Mouse (Mus musculus) kidney, embryonic 16.5 days (tissue): ENCODE results near the gene Gpr174. TPM values are rescaled to one million over a fixed set of nuclear protein-coding genes. Genes with fewer than 3 reads are reported as not detected.
"Not testable (repeated sequence)": the region's sequence is repeated elsewhere in the genome, so short reads cannot be mapped to it uniquely, and the experiment has no call there.

Experiments used
- ATAC-seq: fragments of 200-750 bp; cut with Nextera tagmentation; 2 replicates; pipeline ENCODE4 v1.8.0; 2017; ENCODE audit warnings: moderate TSS enrichment; ENCODE audit not compliant: low FRiP score, low TSS enrichment
- H3K27ac ChIP-seq: fragments of 300-500 bp; sonication (generic); 2 replicates; pipeline ENCODE4 v1.5.1; 2014; ENCODE audit warnings: low read length
- H3K27me3 ChIP-seq: fragments of 300-500 bp; sonication (generic); 2 replicates; pipeline ENCODE4 v1.6.1; 2014; ENCODE audit warnings: low read length, control low read depth, mixed read lengths; ENCODE audit not compliant: insufficient read depth
- H3K36me3 ChIP-seq: fragments of 300-500 bp; sonication (generic); 2 replicates; pipeline ENCODE4 v1.6.1; 2014; ENCODE audit warnings: low read length, control low read depth, mixed read lengths; ENCODE audit not compliant: insufficient read depth
- H3K4me1 ChIP-seq: fragments of 300-500 bp; sonication (generic); 2 replicates; pipeline ENCODE4 v1.6.1; 2014; ENCODE audit warnings: low read length, control low read depth, mixed read lengths; ENCODE audit not compliant: insufficient read depth
- H3K4me2 ChIP-seq: fragments of 300-500 bp; sonication (generic); replicated peaks from 2 replicates; pipeline ENCODE4 v1.6.1; 2014; ENCODE audit warnings: low read depth, low read length
- H3K4me3 ChIP-seq: fragments of 300-500 bp; sonication (generic); 2 replicates; pipeline ENCODE4 v1.5.1; 2014; ENCODE audit warnings: mild to moderate bottlenecking, low read length
- H3K9ac ChIP-seq: fragments of 300-500 bp; sonication (generic); replicated peaks from 2 replicates; pipeline ENCODE4 v1.6.1; 2014; ENCODE audit warnings: low read length
- H3K9me3 ChIP-seq: fragments of 300-500 bp; sonication (generic); 2 replicates; pipeline ENCODE4 v1.6.1; 2016; ENCODE audit warnings: low read length, control low read depth
- WGBS: fragments of 180-500 bp; shearing (Covaris S2); extraction: QIAGEN DNeasy Blood & Tissue Kit; methylation state at CpG from one replicate; pipeline ENCODE4 v1.1.7; 2014; 5-methylcytosine and 5-hydroxymethylcytosine counted together
- polyA plus RNA-seq: library from polyadenylated mRNA; unstranded; fragments of >200 nt; fragmentation: Nextera tagmentation; extraction: Ambion mirVana; gene quantifications from 2 replicates; pipeline ENCODE4 v1.2.1, GENCODE M21; 2015

The Gpr174 gene
- polyA plus RNA-seq, 1 experiment from 2014 or later = not detected

- H3K4me3 ChIP-seq, ATAC-seq, H3K9me3 ChIP-seq, H3K4me2 ChIP-seq, H3K27me3 ChIP-seq, H3K36me3 ChIP-seq, H3K9ac ChIP-seq, H3K4me1 ChIP-seq, H3K27ac ChIP-seq: not testable (repeated sequence)
- 87% methylated on average over 6 of the region's 6 CpGs for WGBS
These were observed 42.2 kb downstream of the Gpr174 start for GRCm38 (mm10) chrX:107297861-107298260.

DNA sequence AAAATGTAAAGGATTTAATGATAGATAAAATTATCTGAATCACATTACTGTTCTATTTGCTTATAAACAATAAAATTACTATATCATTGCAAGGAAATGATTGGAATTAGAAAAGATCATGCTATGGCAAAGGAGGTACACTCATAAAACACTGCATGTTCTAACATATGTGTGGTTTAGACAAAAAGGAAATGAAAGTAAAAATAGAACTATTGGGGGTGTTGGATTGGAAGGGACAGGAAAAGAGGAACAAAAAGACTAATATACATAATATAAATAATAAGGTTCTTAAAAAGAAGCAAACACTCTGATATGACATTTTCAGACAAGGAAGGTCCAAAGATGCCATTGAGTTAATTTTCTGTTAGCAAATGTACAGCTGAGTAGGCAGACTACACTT, 43.1 kb downstream of the Gpr174 start:
- no peak for ATAC-seq

GRCm38 (mm10) chrX:107306492-107306891, 50.8 kb downstream of the Gpr174 start:
- no peaks in the 10 kb centered on the region for H3K36me3 ChIP-seq
- H3K9me3 ChIP-seq = no peaks in the 10 kb centered on the region
- H3K4me3 ChIP-seq = no peak overlapping the region
- no peak overlapping the region for H3K4me2 ChIP-seq
- no peak overlapping the region for H3K9ac ChIP-seq
- H3K27ac ChIP-seq = no peak overlapping the region
- no peak for ATAC-seq
- H3K27me3 ChIP-seq = no peaks in the 10 kb centered on the region; the same call in 1 of the 2 replicates
- H3K4me1 ChIP-seq = no peaks in the 10 kb centered on the region

More for the DNA sequence above, 43.1 kb downstream of the Gpr174 start:
- Histone ChIP-seq H3K4me1 (no peaks in the 10 kb centered on the region), H3K9ac (no peak overlapping the region), H3K27me3 (no peaks in the 10 kb centered on the region), H3K27ac (no peak overlapping the region), H3K36me3 (no peaks in the 10 kb centered on the region), H3K9me3 (no peaks in the 10 kb centered on the region), H3K4me2 (no peak overlapping the region), H3K4me3 (no peak overlapping the region)

DNA sequence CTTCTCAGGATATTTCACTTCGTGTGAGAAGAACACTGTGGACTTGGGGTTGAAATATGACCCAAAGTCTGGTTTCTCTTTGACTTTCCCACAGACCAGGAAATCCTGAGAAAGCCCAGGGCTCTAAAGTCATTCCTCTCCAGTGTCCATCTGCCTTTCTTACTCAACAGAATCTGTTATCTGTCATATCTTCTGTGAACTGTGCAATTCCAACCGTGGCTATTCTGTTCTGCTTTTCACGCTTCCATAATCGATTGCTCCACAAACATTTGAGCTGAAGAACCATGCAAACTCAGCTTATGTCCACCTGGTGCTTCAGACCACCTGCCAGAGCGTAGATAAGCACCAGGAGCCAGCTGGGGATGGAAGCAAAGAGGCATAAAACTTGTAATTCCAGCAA, 56.9 kb downstream of the Gpr174 start:
- Histone ChIP-seq H3K36me3 (no peaks in the 10 kb centered on the region), H3K27me3 (no peaks in the 10 kb centered on the region), H3K9me3 (no peaks in the 10 kb centered on the region), H3K4me3 (no peak overlapping the region), H3K27ac (no peak overlapping the region), H3K4me1 (no peaks in the 10 kb centered on the region), H3K9ac (no peak overlapping the region), H3K4me2 (no peak overlapping the region)
- 54% methylated on average over 5 of the region's 5 CpGs for WGBS
- ATAC-seq = no peak

DNA sequence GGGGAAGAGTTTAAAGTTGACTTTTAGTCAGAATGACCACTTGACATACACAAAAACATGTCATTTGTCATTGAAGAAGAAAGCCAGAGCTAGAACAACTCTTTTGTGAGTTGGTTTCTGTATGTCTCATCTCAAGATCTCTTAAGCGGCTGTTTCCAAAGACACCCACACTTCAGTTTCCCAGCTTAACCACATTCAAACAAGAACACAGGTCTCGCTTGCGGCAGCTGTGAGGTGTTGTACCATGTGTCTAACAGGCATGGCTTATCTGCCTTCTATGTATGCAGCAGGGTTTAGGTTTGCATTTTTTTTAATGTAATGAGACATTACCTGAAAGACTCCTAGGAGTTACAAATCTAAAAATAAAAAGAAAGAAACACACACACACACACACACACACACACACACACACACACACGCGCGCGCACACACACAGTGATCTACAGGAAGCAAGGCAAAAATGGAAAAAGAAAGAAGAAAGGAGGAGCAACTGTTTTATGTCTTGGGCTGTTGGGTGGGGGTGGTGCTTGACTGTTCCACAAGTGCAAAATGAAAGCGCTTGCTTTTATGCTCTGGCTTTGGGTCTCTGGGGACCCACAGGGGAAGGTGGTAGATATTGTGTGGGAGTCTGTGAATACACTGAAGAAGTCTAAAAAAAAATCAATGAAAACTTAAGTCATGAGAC, 70.2 kb downstream of the Gpr174 start:
- Histone ChIP-seq H3K9ac (no peak overlapping the region), H3K4me3 (no peak overlapping the region), H3K4me1 (no peaks in the 10 kb centered on the region), H3K9me3 (no peaks in the 10 kb centered on the region), H3K36me3 (no peaks in the 10 kb centered on the region), H3K27me3 (no peaks in the 10 kb centered on the region), H3K4me2 (no peak overlapping the region), H3K27ac (no peak overlapping the region)
- ATAC-seq = no peak
- WGBS = 88% methylated on average over 8 of the region's 8 CpGs

GRCm38 (mm10) chrX:107329849-107330248, 74.2 kb downstream of the Gpr174 start:
- H3K27me3 ChIP-seq = no peaks in the 10 kb centered on the region
- H3K4me1 ChIP-seq = no peaks in the 10 kb centered on the region

GRCm38 (mm10) chrX:107336609-107337008, 80.9 kb downstream of the Gpr174 start:
- Histone ChIP-seq H3K4me2 (no peak overlapping the region), H3K27me3 (no peaks in the 10 kb centered on the region), H3K4me3 (no peak overlapping the region), H3K4me1 (no peaks in the 10 kb centered on the region), H3K27ac (no peak overlapping the region), H3K36me3 (no peaks in the 10 kb centered on the region), H3K9ac (no peak overlapping the region), H3K9me3 (no peaks in the 10 kb centered on the region)
- WGBS = 92% methylated on average over 1 of the region's 1 CpGs
- no peak for ATAC-seq

More at GRCm38 (mm10) chrX:107329849-107330248, 74.2 kb downstream of the Gpr174 start:
- no peak for ATAC-seq
- H3K9me3 ChIP-seq = no peaks in the 10 kb centered on the region
- WGBS = 78% methylated on average over 3 of the region's 3 CpGs
- H3K9ac ChIP-seq = no peak overlapping the region
- no peaks in the 10 kb centered on the region for H3K36me3 ChIP-seq
- H3K4me2 ChIP-seq = no peak overlapping the region
- no peak overlapping the region for H3K27ac ChIP-seq
- H3K4me3 ChIP-seq = no peak overlapping the region

- WGBS = 56% methylated on average over 3 of the region's 3 CpGs
- ATAC-seq = no peak
These were observed 86.3 kb downstream of the Gpr174 start for GRCm38 (mm10) chrX:107341980-107342379.

More at GRCm38 (mm10) chrX:107341980-107342379, 86.3 kb downstream of the Gpr174 start:
- Histone ChIP-seq H3K27ac (no peak overlapping the region), H3K4me3 (no peak overlapping the region), H3K9ac (no peak overlapping the region), H3K27me3 (no peaks in the 10 kb centered on the region), H3K4me1 (no peaks in the 10 kb centered on the region), H3K4me2 (no peak overlapping the region), H3K9me3 (no peaks in the 10 kb centered on the region), H3K36me3 (no peaks in the 10 kb centered on the region)

Other genes starting within 250 kb of the Gpr174 start
- gene P2ry10, start 167.4 kb upstream of the Gpr174 start, polyA plus RNA-seq = 0.05 TPM in 1 of 2 replicates, not detected in the other
- 0.80 and 0.82 TPM in 2 replicates for gene P2ry10b, start 107.0 kb upstream of the Gpr174 start, polyA plus RNA-seq
- gene Itm2a, start 147.5 kb downstream of the Gpr174 start, polyA plus RNA-seq = 144 and 171 TPM in 2 replicates